Mouse (Mus musculus) layer of hippocampus, adult 8-10 months (tissue): ENCODE data around the gene Pdlim4. TPM values are rescaled to one million over a fixed set of nuclear protein-coding genes. Genes with fewer than 3 reads are reported as not detected.
"Not testable (repeated sequence)": the region's sequence is repeated elsewhere in the genome, so short reads cannot be mapped to it uniquely, and the experiment has no call there.

Experiments
- DNase-seq, 2 experiments: peaks; one replicate each; pipeline ENCODE4 v3.0.0; 2022; ENCODE audit warnings: low spot score in 2 of 2
- total RNA-seq, 4 experiments: library from RNA; stranded (reverse); gene quantifications; 2 replicates each; pipeline ENCODE4 v1.2.4; 2022

The Pdlim4 gene
- total RNA-seq, 4 experiments from 2014 or later: 16.4 to 25.2 (median 21.2) TPM

GRCm38 (mm10) chr11:54021396-54022093 lies 47.3 kb downstream of the Pdlim4 start:
- no peak for DNase-seq

DNA sequence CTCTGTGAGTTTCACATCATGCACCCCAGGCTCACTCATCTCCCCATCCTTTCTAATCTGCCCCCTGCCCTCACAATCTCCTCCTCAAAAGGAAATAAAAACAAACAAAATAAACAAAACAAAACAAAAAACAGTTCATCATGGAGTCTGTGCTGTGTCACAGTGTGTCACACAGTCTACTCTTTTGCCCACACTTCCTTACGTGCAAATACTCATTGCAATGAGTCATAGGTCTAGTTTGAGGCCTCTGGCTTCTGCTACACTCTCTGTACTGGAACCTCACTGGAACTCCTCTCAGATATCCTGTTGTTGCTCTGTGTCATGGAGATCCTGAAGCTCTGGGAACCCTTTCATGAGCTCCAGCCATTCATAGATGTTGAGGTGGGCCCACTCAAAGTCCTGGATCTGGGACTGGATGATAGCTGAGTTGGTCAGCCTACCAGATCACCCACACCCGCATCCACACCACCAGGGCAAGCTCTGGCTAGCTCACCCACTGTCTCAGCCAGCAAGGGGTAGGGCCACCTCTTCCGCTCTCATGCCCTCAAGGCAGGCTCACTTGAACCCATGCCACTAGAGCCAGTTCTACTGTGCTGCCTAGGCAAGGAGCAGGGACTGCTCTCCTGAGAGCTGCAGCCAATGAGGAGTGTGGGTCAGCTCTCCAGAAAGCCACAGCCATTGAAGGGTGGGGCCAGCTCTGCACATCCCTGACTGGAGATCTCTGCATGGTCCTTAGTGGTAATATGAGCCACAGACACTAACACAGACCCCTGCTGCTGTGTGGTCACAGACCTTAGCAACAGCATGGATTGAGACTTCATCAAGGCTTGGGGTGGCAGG lies 49.7 kb downstream of the Pdlim4 start:
- no peak for DNase-seq

DNA sequence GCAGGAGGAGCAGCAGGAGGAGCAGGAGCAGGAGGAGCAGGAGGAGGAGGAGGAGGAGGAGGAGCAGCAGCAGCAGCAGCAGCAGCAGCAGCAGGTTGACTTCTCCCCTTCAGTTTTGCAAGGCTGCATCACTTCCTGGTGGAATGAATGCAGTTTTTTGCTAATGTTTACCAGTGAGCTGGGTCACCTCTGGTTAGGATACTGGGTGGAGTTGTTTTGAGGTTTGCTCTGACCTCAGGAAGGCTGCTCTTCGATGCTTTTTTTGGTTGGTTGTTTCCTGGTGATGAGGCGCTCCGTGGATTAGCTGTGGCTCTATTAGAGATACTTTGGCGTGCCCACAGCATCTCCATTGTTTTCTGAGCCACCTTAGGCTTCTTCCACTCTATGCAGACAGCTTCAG lies 51.2 kb downstream of the Pdlim4 start:
- DNase-seq: no peak

- no peak for DNase-seq
Observed at GRCm38 (mm10) chr11:54016051-54016450, 52.8 kb downstream of the Pdlim4 start.

DNA sequence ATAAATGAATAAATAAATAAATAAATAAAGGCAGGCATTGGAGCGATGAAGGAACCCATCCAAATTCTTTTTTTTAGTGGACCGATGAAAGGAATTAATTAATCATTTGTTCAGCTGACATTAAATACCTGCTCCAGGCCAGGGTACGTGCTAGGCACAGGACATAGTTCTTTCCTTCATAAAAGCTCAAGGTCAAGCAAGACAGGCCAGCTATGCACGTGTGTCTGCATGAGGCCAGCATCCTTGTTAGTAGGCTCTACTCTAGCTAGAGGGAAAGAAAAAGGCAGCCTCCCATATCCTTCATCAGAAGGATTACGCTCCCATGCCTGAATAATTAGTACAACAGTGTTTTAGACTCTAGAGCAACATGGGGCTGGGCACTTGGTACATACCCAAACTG lies 55.9 kb downstream of the Pdlim4 start:
- no peak for DNase-seq

DNA sequence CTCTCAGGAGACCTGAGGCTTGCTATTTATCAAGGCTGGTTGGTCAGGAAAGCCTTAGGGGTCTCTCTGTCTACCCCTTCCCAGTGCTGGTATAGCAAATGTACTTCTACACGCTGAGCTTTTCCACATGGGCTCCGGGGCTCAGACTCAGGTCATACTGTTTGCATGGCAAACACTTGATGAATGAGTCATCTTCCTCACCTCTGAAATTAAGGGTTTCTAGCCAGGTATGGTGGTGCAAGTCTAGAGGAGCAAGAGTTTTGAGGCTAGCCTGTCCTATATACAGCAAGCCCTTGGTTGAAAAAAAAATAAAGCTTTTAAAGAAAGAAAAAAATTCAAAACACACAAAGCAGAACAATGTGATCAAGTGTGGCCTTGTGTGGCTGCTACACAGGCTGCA lies 57.6 kb downstream of the Pdlim4 start:
- no peak for DNase-seq

DNA sequence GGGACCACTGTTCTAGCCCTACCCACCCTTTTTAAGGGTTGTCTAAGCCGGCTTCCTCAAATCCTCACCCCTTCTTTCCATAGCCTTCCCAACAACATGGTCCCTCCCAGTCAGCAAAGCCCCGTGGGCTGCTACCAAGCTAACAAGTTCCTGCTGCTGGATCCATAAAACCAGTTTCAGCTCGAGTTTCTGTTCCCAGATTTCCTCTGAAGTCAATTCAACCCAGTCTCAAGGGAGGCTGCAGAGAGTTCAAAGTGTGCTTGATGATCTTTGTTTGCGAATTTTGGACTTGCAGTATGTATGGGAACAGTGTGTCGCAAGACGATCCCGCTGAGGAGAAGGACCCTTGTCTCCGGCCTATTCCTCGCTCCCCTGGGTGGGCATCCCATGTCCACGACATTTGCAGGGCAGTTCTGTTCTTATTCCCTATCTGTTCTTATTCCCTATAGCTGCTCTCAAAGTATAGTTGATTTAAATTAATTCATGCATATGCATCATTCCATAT lies 60.3 kb downstream of the Pdlim4 start:
- no peak for DNase-seq

DNA sequence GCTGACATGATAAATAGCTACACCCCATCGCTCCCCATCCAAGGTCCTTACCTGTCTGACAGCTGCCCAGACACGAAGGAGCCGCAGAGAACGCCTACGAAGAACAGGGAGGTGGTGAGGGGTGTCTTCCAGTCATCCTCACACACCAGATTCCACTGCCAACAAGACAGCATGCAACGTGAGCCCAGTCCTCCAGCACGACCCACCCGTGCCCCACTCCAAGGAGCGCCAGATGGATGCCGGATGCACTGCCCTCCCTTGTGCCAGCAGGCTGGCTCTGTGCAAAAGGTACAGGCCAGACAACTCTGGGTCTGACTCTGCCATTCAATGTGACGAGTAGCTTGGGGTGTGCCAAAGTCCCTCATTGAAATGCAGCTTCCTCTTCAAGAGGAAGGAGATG lies 61.1 kb downstream of the Pdlim4 start:
- no peak for DNase-seq

DNA sequence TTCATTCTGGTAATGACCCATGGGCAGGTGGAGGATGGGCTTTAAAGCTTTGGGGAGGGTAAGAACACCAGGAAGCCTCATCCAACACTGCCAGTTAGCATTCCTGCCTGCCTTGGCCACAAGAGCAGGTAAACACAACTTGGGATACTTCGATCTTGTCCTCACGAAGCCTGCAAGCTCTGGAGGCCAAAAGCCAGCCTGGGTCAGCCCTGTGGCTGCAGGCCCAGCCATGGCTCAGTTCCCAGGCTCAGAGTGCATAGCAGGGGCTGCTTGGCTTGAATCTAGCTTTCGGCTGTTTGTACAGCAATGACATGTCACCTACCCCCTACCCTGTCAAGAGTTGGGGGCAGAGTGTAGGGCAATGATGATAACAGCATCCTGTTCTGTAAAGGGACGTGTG lies 61.9 kb downstream of the Pdlim4 start:
- no peak for DNase-seq

GRCm38 (mm10) chr11:54006362-54006761 lies 62.5 kb downstream of the Pdlim4 start:
- not testable (repeated sequence) for DNase-seq

Other genes starting within 250 kb of the Pdlim4 start
- 10 to 100 TPM in 1 of 4 experiments, 1 to 10 TPM in 3; 6.0 to 12.4 (median 8.1) TPM for gene Gm12216, start 209.8 kb downstream of the Pdlim4 start, total RNA-seq
- gene Slc22a5, start 177.4 kb downstream of the Pdlim4 start, total RNA-seq: 10 to 100 TPM; 11.4 to 13.4 (median 12.1) TPM
- 1 to 10 TPM; 1.1 to 2.4 (median 1.5) TPM for gene Slc22a21, start 88.7 kb downstream of the Pdlim4 start, total RNA-seq
- 10 to 100 TPM in 1 of 4 experiments, 1 to 10 TPM in 3; 7.8 to 14.1 (median 8.4) TPM for gene Slc22a4, start 40.9 kb downstream of the Pdlim4 start, total RNA-seq
- gene P4ha2, start 31.1 kb upstream of the Pdlim4 start, total RNA-seq: 10 to 100 TPM; 24.3 to 30.8 (median 26.7) TPM
- gene Csf2, start 180.7 kb upstream of the Pdlim4 start, total RNA-seq: not detected
- gene Il3, start 198.3 kb upstream of the Pdlim4 start, total RNA-seq: not detected
- gene Acsl6, start 234.8 kb upstream of the Pdlim4 start, total RNA-seq: 100 to 1,000 TPM; 180 to 215 (median 192) TPM